In the genomic region with DNA sequence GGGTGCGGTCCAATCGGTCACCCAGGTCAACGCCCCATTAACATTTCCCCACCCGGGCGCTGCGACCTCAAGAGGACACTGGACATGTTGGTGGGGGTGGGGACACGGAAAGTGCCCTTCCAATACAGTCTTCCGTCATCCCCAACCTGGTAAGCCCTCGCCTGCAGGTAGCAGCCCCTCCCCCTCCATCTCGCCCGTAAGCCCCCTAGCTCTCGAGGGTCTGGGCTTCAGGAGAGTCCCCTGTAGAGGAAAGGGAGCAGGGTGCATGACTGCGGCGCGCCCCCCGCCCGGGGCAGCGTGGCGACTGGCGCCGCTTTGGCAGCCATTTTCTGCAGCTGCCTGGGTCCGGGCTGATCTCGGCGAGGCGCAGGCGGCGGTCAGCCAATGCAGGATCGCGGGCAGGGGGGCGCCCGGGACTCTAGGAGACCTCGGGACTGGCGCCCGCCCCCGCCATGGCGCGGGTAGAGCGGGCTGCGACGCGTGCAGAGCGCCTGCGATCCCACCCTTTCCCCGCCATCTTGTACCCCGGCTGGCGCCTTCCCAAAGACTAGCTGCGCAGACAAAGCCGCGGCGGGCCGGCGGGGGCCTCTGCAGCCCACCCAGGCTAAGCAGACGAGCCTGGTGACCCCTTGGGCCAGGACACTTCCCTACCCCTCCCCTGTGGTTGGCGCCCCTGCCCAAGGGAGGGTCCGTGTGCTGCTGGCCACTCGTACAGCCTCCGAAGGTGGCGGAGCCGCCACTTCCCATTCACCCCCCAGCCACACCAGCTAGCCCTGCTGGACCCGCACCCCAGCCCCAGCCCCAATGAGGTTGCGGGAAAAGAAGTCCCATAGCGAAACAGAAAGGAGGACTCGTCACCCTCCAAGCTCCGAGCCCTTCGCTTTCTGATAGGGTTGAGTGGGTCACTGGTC, we compare ENCODE assay signal across 8 mouse cellular contexts. TPM values are rescaled to one million over a fixed set of nuclear protein-coding genes. Genes with fewer than 3 reads are reported as not detected.
A peak's percentile ranks its signal among the peaks of the same experiment; 100 is the strongest.
DNase-seq lines count a peak whose midpoint lies in the region; ATAC-seq and TF ChIP-seq lines count a peak whose summit lies in the region.

No protein-coding gene starts in this region.

- peak overlapping the region; percentile 93 for H3K9ac ChIP-seq in forebrain, embryonic 12.5 days
- H3K9ac ChIP-seq in lung, postnatal 0 days (replicated peaks; ENCODE audit: low read depth), result peak overlapping the region; percentile 85

- peak overlapping the region; percentile 97 for H3K4me2 ChIP-seq in forebrain, embryonic 12.5 days
- peak overlapping the region; percentile 88 for H3K4me2 ChIP-seq in lung, postnatal 0 days (replicated peaks; ENCODE audit: low read depth, low read length)

- no peak for TF ChIP-seq CTCF in lung, postnatal 0 days (IDR thresholded peaks at IDR 0.05)

- peak; percentile 57 to 69 for DNase-seq in layer of hippocampus, postnatal 25 days (ENCODE audit: extremely low spot score in 1 of 2, low spot score in 1 of 2)
- no peak for DNase-seq in layer of hippocampus, adult 18-20 months (ENCODE audit: low spot score in 2 of 2)
- peak; percentile 62 for DNase-seq in ZHBTc4 (ENCODE audit: low read depth, low spot score)
- DNase-seq in lung, postnatal 0 days (ENCODE audit: low spot score), result peak; percentile 75
- DNase-seq in right cerebral cortex, postnatal 25 days, result peak; percentile 74
- no peak for DNase-seq in gastrocnemius, postnatal 14 days

- TF ChIP-seq EP300 in lung, postnatal 0 days (IDR thresholded peaks at IDR 0.05), result no peak

- peaks cover 83% of the 10 kb centered on the region for H3K27me3 ChIP-seq in forebrain, embryonic 12.5 days
- H3K27me3 ChIP-seq in lung, postnatal 0 days (replicated peaks; ENCODE audit: insufficient read depth, low read length), result peaks cover 56% of the 10 kb centered on the region

- peak overlapping the region; percentile 71 for H3K27ac ChIP-seq in forebrain, embryonic 12.5 days
- peak overlapping the region; percentile 82 for H3K27ac ChIP-seq in lung, postnatal 0 days (ENCODE audit: low read length)

- under 1% methylated on average over 63 of the region's 65 CpGs for WGBS in forebrain, embryonic 12.5 days
- WGBS in lung, postnatal 0 days, result 2% methylated on average over 59 of the region's 65 CpGs

- H3K9me3 ChIP-seq in forebrain, embryonic 12.5 days, result no peaks in the 10 kb centered on the region
- no peaks in the 10 kb centered on the region for H3K9me3 ChIP-seq in lung, postnatal 0 days (ENCODE audit: low read length)

- H3K36me3 ChIP-seq in forebrain, embryonic 12.5 days (replicated peaks), result no peaks in the 10 kb centered on the region
- no peaks in the 10 kb centered on the region for H3K36me3 ChIP-seq in lung, postnatal 0 days (ENCODE audit: insufficient read depth, low read length)

- peaks cover 59% of the 10 kb centered on the region for H3K4me1 ChIP-seq in forebrain, embryonic 12.5 days
- peaks cover 22% of the 10 kb centered on the region for H3K4me1 ChIP-seq in lung, postnatal 0 days (ENCODE audit: insufficient read depth, low read depth, low read length)

- peak; percentile 10; the same call in 1 of the 2 replicates for ATAC-seq in forebrain, embryonic 12.5 days (ENCODE audit: low FRiP score)
- peak; percentile 23 for ATAC-seq in inflammation-experienced regulatory T-cells, adult 6 months
- ATAC-seq in lung, postnatal 0 days, result 0 out of 2 replicates have a peak, but pooled peaks have one; percentile 4

- peak overlapping the region; percentile 63 for H3K4me3 ChIP-seq in forebrain, embryonic 12.5 days (replicated peaks)
- peak overlapping the region; percentile 62 for H3K4me3 ChIP-seq in lung, postnatal 0 days (ENCODE audit: low read depth, low read length)

- intact Hi-C loops in gastrocnemius, postnatal 14 days (cut with DNase I; ENCODE audit: low total_unique reads), result no loop called here

RNA-seq across cellular contexts. Expression of gene Cbx8, which starts 15.8 kb away (rescaled TPM):
- 10 to 100 TPM; 13.8 to 16.7 TPM for total RNA-seq in layer of hippocampus, postnatal 25 days (2021)
- 10 to 100 TPM in 1 of 2 experiments, 1 to 10 TPM in 1; 8.7 to 10.9 TPM for total RNA-seq in layer of hippocampus, adult 18-20 months (2021)
- polyA plus RNA-seq in forebrain, embryonic 12.5 days (2016; fragmentation: Nextera tagmentation; extraction: Ambion mirVana), result 11.5 and 11.7 TPM in 2 replicates
- polyA plus RNA-seq in inflammation-experienced regulatory T-cells, adult 6 months (2017; shearing (Covaris generic)), result 1 to 10 TPM; 6.5 to 7.6 (median 7.5) TPM
- polyA plus RNA-seq in lung, postnatal 0 days (2015; fragmentation: Nextera tagmentation; extraction: Ambion mirVana), result 9.4 and 9.8 TPM in 2 replicates
- total RNA-seq in gastrocnemius, postnatal 14 days (2021), result 1 to 10 TPM; 2.1 to 2.7 TPM

RNA-seq across cellular contexts. Expression of gene Cbx4, which starts 29.5 kb away (rescaled TPM):
- 10 to 100 TPM; 62.1 to 67.7 TPM for total RNA-seq in layer of hippocampus, postnatal 25 days (2021)
- total RNA-seq in layer of hippocampus, adult 18-20 months (2021), result 10 to 100 TPM; 44.7 to 49.1 TPM
- polyA plus RNA-seq in forebrain, embryonic 12.5 days (2016; fragmentation: Nextera tagmentation; extraction: Ambion mirVana), result 12.7 and 14.5 TPM in 2 replicates
- polyA plus RNA-seq in inflammation-experienced regulatory T-cells, adult 6 months (2017; shearing (Covaris generic)), result 1 to 10 TPM; 2.0 to 3.6 (median 2.3) TPM
- 8.9 and 9.7 TPM in 2 replicates for polyA plus RNA-seq in lung, postnatal 0 days (2015; fragmentation: Nextera tagmentation; extraction: Ambion mirVana)
- 1 to 10 TPM; 4.7 to 5.9 TPM for total RNA-seq in gastrocnemius, postnatal 14 days (2021)

RNA-seq across cellular contexts. Expression of gene Cbx2, which starts 33.8 kb away (rescaled TPM):
- 1 to 10 TPM; 4.0 to 4.4 TPM for total RNA-seq in layer of hippocampus, postnatal 25 days (2021)
- 1 to 10 TPM; 2.5 to 2.9 TPM for total RNA-seq in layer of hippocampus, adult 18-20 months (2021)
- polyA plus RNA-seq in forebrain, embryonic 12.5 days (2016; fragmentation: Nextera tagmentation; extraction: Ambion mirVana), result 84.2 and 89.3 TPM in 2 replicates
- 1 to 10 TPM in 2 of 3 experiments, under 1 TPM in 1; 0.83 to 1.6 (median 1.0) TPM for polyA plus RNA-seq in inflammation-experienced regulatory T-cells, adult 6 months (2017; shearing (Covaris generic))
- 6.2 and 6.9 TPM in 2 replicates for polyA plus RNA-seq in lung, postnatal 0 days (2015; fragmentation: Nextera tagmentation; extraction: Ambion mirVana)
- total RNA-seq in gastrocnemius, postnatal 14 days (2021), result 1 to 10 TPM; 1.4 to 1.9 TPM

Comparison
In these comparisons a context has a peak if more than half of its experiments do, and no peak if none do; other contexts are left out.
1. DNase-seq: peak in layer of hippocampus, postnatal 25 days (2 of 2), ZHBTc4 (single experiment), lung, postnatal 0 days (single experiment) and right cerebral cortex, postnatal 25 days (single experiment); none in layer of hippocampus, adult 18-20 months (0 of 2) and gastrocnemius, postnatal 14 days (single experiment).
2. RNA of gene Cbx4, which starts 29.5 kb away (total RNA-seq): 62.1 to 67.7 TPM in layer of hippocampus, postnatal 25 days and 44.7 to 49.1 TPM in layer of hippocampus, adult 18-20 months; 4.7 to 5.9 TPM in gastrocnemius, postnatal 14 days; every median in the first group is over 4 times any median in the second.
3. Peak in every context shown above with its lines, with median percentiles within 50 percentile points of each other: ATAC-seq.